Mouse (Mus musculus) MEL (cell line): ENCODE measurements around the gene Mybphl.

Experiments
- CHD1 ChIP-seq: IDR thresholded peaks from 2 replicates; pipeline ENCODE4 v1.6.1; 2012; ENCODE audit warnings: low read depth, mild to moderate bottlenecking, inconsistent platforms, low read length, improper control_type of control experiment
- CTCF ChIP-seq, 3 experiments: IDR thresholded peaks in 2 of 3; conservative IDR thresholded peaks in 1 of 3; 2 replicates each; pipeline ENCODE4 v1.5.1; 2011 to 2012; ENCODE audit warnings: low read length in 3 of 3, low read depth in 2 of 3, mild to moderate bottlenecking in 2 of 3, improper control_type of control experiment in 1 of 3, inconsistent platforms in 1 of 3, mixed read lengths in 1 of 3, moderate library complexity in 1 of 3; ENCODE audit not compliant: control insufficient read depth in 1 of 3, insufficient read depth in 1 of 3, poor library complexity in 1 of 3, severe bottlenecking in 1 of 3
- MXI1 ChIP-seq: IDR thresholded peaks from 2 replicates; pipeline ENCODE4 v1.6.1; 2011; ENCODE audit warnings: mild to moderate bottlenecking, low read depth, low read length, improper control_type of control experiment
- TAL1 ChIP-seq: IDR thresholded peaks from 2 replicates; pipeline ENCODE4 v1.6.1; 2012; ENCODE audit warnings: mild to moderate bottlenecking, inconsistent platforms, low read length, moderate library complexity, mixed read lengths

- no peak for TF ChIP-seq CTCF (IDR thresholded peaks at IDR 0.05 in 2 of 3, conservative IDR thresholded peaks at IDR 0.05 in 1 of 3; ENCODE audit: control insufficient read depth in 1 of 3, insufficient read depth in 1 of 3, low read depth in 2 of 3, low read length in 3 of 3, poor library complexity in 1 of 3, severe bottlenecking in 1 of 3)
- TF ChIP-seq MXI1 = no peak
- no peak for TF ChIP-seq TAL1
- no peak for TF ChIP-seq CHD1
Measured at GRCm38 (mm10) chr3:108341040-108341439, 23.7 kb upstream of the Mybphl start.
